Mouse (Mus musculus) hindbrain, postnatal 0 days (tissue): Measurements from ENCODE around the gene H6pd. TPM values are rescaled to one million over a fixed set of nuclear protein-coding genes. Genes with fewer than 3 reads are reported as not detected.

Experiments used
- ATAC-seq: fragments of 200-750 bp; cut with Nextera tagmentation; 2 replicates; pipeline ENCODE4 v1.8.0; 2017; ENCODE audit warnings: mild to moderate bottlenecking, moderate TSS enrichment, moderate library complexity
- DNase-seq: peaks from one replicate; pipeline ENCODE4 v3.0.0-alpha.2; 2015; ENCODE audit warnings: low spot score
- H3K27ac ChIP-seq: fragments of 300-500 bp; sonication (generic); 2 replicates; pipeline ENCODE4 v1.5.1; 2014; ENCODE audit warnings: mild to moderate bottlenecking
- H3K27me3 ChIP-seq: fragments of 300-500 bp; sonication (generic); 2 replicates; pipeline ENCODE4 v1.6.1; 2014; ENCODE audit warnings: low read length, mixed read lengths; ENCODE audit not compliant: insufficient read depth
- H3K36me3 ChIP-seq: fragments of 300-500 bp; sonication (generic); 2 replicates; pipeline ENCODE4 v1.6.1; 2014; ENCODE audit warnings: low read length, mixed read lengths; ENCODE audit not compliant: insufficient read depth
- H3K4me1 ChIP-seq: fragments of 300-500 bp; sonication (generic); 2 replicates; pipeline ENCODE4 v1.6.1; 2014; ENCODE audit warnings: antibody characterized with exemption, low read length, mixed read lengths; ENCODE audit not compliant: insufficient read depth
- H3K4me2 ChIP-seq: fragments of 300-500 bp; sonication (generic); 2 replicates; pipeline ENCODE4 v1.6.1; 2014; ENCODE audit warnings: low read depth, mild to moderate bottlenecking, low read length, moderate library complexity, mixed read lengths
- H3K4me3 ChIP-seq: fragments of 300-500 bp; sonication (generic); 2 replicates; pipeline ENCODE4 v1.5.1; 2014; ENCODE audit warnings: low read length
- H3K9ac ChIP-seq: fragments of 300-500 bp; sonication (generic); replicated peaks from 2 replicates; pipeline ENCODE4 v1.6.1; 2014; ENCODE audit warnings: mild to moderate bottlenecking, low read length, moderate library complexity, mixed read lengths
- H3K9me3 ChIP-seq: fragments of 300-500 bp; sonication (generic); 2 replicates; pipeline ENCODE4 v1.6.1; 2016; ENCODE audit warnings: low read length, mixed read lengths
- CTCF ChIP-seq: IDR thresholded peaks from 2 replicates; pipeline ENCODE4 v1.5.1; 2016; ENCODE audit warnings: antibody characterized with exemption, control low read depth, low read depth
- WGBS: fragments of 180-500 bp; shearing (Covaris S2); extraction: QIAGEN DNeasy Blood & Tissue Kit; methylation state at CpG from one replicate; pipeline ENCODE4 v1.1.7; 2014; 5-methylcytosine and 5-hydroxymethylcytosine counted together
- polyA plus RNA-seq: library from polyadenylated mRNA; unstranded; fragments of >200 nt; fragmentation: Nextera tagmentation; extraction: Ambion mirVana; gene quantifications from 2 replicates; pipeline ENCODE4 v1.2.1, GENCODE M21; 2015
- total RNA-seq: library from RNA; depleted of rRNA; stranded (reverse); fragments of >200 nt; gene quantifications from 2 replicates; pipeline ENCODE4 v1.2.3, GENCODE M21; 2014

H6pd gene
- total and polyA plus RNA-seq, 2 experiments from 2014 or later = 3.0 to 16.9 TPM

DNA sequence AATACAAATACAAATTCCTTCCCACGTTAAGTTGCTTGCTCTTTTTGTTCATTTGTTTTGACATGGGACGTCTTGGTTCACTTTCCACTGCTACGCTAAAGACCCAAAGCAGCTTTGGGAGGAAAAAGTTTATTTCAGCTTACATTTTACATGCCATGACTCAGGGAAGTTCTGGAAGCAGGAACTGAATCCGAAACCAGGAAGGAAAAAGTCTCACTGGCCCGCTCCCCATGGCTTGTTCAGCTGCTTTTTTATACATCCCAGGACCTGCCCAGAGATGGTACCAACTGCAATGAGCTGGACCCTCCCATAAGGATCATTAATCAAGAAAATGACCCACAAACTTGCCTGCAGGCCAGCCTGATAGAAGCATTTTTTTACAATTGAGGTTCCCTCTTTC is 5.0 kb upstream of the H6pd start:
- 83% methylated on average over 5 of the region's 5 CpGs for WGBS
- no peak for DNase-seq
- H3K27me3 ChIP-seq = no peaks in the 10 kb centered on the region
- no peaks in the 10 kb centered on the region for H3K9me3 ChIP-seq
- H3K9ac ChIP-seq = no peak overlapping the region
- 0 out of 2 replicates have a peak, but pooled peaks cover 3% of the 10 kb centered on the region for H3K4me1 ChIP-seq
- H3K36me3 ChIP-seq = no peaks in the 10 kb centered on the region
- ATAC-seq = no peak
- H3K4me2 ChIP-seq = no peak overlapping the region
- no peak for TF ChIP-seq CTCF
- no peak overlapping the region for H3K4me3 ChIP-seq
- H3K27ac ChIP-seq = no peak overlapping the region

- Histone ChIP-seq H3K4me3 (no peak overlapping the region), H3K9ac (no peak overlapping the region), H3K27ac (no peak overlapping the region), H3K4me1 (0 out of 2 replicates have a peak, but pooled peaks cover 3% of the 10 kb centered on the region), H3K36me3 (no peaks in the 10 kb centered on the region), H3K9me3 (no peaks in the 10 kb centered on the region), H3K4me2 (no peak overlapping the region), H3K27me3 (no peaks in the 10 kb centered on the region)
- ATAC-seq = no peak
- WGBS = 81% methylated on average over 8 of the region's 8 CpGs
- TF ChIP-seq CTCF = no peak
- no peak for DNase-seq
Measured at GRCm38 (mm10) chr4:150013186-150013690, 4.4 kb upstream of the H6pd start.

- Histone ChIP-seq H3K27ac (no peak overlapping the region), H3K4me3 (no peak overlapping the region), H3K9ac (no peak overlapping the region), H3K36me3 (no peaks in the 10 kb centered on the region), H3K27me3 (no peaks in the 10 kb centered on the region), H3K4me1 (0 out of 2 replicates have a peak, but pooled peaks cover 10% of the 10 kb centered on the region), H3K9me3 (no peaks in the 10 kb centered on the region), H3K4me2 (no peak overlapping the region)
- DNase-seq (no peak), ATAC-seq (no peak)
- TF ChIP-seq CTCF = no peak
- WGBS = 76% methylated on average over 4 of the region's 4 CpGs
Measured at GRCm38 (mm10) chr4:150012322-150012723, 3.5 kb upstream of the H6pd start.

DNA sequence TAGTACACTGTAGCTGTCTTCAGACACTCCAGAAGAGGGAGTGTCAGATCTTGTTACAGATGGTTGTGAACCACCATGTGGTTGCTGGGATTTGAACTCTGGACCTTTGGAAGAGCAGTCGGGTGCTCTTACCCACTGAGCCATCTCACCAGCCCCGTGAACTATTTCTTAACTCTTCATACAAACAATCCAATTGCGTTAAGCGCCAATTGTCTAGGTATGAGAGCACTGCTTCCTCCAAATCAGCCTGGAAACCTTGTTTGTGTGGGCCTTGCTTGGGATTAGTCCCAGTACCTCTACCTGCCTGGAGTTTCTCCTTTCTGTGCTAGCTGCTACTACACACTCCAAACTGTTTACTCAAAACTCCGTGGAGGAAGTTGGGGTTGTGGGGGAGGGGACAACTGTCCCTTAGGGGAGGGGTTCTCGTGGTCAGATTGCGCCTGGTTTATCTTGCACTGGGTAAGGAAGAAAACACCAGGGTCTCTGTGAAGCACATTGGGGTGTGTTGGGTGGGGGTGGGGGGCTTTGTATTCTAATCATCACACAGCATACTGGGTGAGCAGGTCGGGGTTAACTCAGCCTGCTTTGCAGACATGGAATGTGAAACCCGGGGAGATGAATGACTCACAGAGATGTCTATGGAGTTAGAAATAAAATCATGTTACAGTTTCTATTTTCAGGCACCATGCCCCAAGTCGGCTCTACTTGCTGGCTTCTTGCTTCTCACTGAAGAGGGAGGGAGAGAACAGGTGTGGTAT is 2.9 kb upstream of the H6pd start:
- Histone ChIP-seq H3K27me3 (no peaks in the 10 kb centered on the region), H3K9me3 (no peaks in the 10 kb centered on the region), H3K36me3 (no peaks in the 10 kb centered on the region), H3K27ac (no peak overlapping the region), H3K9ac (no peak overlapping the region), H3K4me1 (0 out of 2 replicates have a peak, but pooled peaks cover 10% of the 10 kb centered on the region), H3K4me2 (no peak overlapping the region), H3K4me3 (no peak overlapping the region)
- no peak for TF ChIP-seq CTCF
- ATAC-seq (no peak), DNase-seq (no peak)
- WGBS = 59% methylated on average over 10 of the region's 10 CpGs

- no peaks in the 10 kb centered on the region for H3K36me3 ChIP-seq
Measured at GRCm38 (mm10) chr4:150010054-150010730, 1.4 kb upstream of the H6pd start.

DNA sequence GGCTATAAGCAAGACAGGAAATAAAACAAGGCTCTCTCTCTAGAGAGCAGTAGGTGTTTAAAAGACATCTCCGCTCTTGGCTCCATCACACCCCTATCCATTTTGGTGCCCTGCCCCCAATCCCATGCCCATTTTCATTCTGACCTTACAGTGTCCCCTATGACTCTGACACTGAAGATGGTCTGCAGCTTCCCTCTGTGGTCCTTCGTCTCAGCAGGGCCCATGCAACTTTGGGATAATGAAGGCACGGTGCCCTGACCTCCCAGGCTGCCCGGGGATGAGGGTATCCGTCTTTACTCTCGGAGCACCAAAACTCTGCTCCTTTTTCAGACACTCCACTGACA is 736 bp upstream of the H6pd start:
- Histone ChIP-seq H3K4me3 (no peak overlapping the region), H3K4me2 (peak overlapping the region; percentile 86), H3K9ac (no peak overlapping the region), H3K9me3 (no peaks in the 10 kb centered on the region), H3K27me3 (no peaks in the 10 kb centered on the region), H3K36me3 (no peaks in the 10 kb centered on the region), H3K27ac (peak overlapping the region; percentile 91; the same call in 1 of the 2 replicates), H3K4me1 (0 out of 2 replicates have a peak, but pooled peaks cover 10% of the 10 kb centered on the region)
- TF ChIP-seq CTCF = no peak
- ATAC-seq (no peak), DNase-seq (no peak)
- WGBS = 79% methylated on average over 6 of the region's 6 CpGs

More at GRCm38 (mm10) chr4:150010054-150010730, 1.4 kb upstream of the H6pd start:
- Histone ChIP-seq H3K4me3 (no peak overlapping the region), H3K27ac (no peak overlapping the region), H3K27me3 (no peaks in the 10 kb centered on the region), H3K9ac (no peak overlapping the region), H3K9me3 (no peaks in the 10 kb centered on the region), H3K4me1 (0 out of 2 replicates have a peak, but pooled peaks cover 10% of the 10 kb centered on the region), H3K4me2 (no peak overlapping the region)
- ATAC-seq = no peak
- DNase-seq = no peak
- no peak for TF ChIP-seq CTCF
- 86% methylated on average over 6 of the region's 6 CpGs for WGBS
